Mouse (Mus musculus) erythroblast, embryonic 14.5 days (primary cell): ENCODE measurements around the gene Mgl2.
"Not testable (repeated sequence)": the region's sequence is repeated elsewhere in the genome, so short reads cannot be mapped to it uniquely, and the experiment has no call there.

Source experiments
- GATA1 ChIP-seq: IDR thresholded peaks from 2 replicates; pipeline ENCODE4 v1.6.1; 2012; ENCODE audit warnings: low read length, inconsistent platforms, mixed read lengths
- TAL1 ChIP-seq: IDR thresholded peaks from 3 replicates; pipeline ENCODE4 v1.6.1; 2012; ENCODE audit warnings: low read length, inconsistent platforms, mixed read lengths

DNA sequence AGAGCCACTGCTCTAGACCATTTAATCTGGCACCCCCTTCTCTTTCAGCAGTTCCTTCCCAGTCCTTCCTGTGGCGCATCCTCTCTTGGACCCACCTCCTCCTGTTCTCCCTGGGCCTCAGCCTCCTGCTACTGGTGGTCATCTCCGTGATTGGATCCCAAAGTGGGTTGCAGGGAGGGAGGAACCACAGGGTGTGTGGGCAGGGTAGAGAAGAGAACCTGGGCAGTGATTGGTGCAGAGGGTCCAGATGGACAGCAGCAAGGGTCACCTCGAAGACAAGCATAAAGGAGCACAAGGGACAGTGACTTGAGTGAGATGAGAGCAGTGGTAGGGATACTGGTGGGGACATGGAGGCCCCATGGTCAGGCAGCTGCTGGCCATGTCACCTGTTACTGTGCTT is 4.9 kb downstream of the Mgl2 start:
- not testable (repeated sequence) for TF ChIP-seq GATA1, TAL1
